Mouse (Mus musculus): ENCODE results near the gene Tff1. TPM values are rescaled to one million over a fixed set of nuclear protein-coding genes. Genes with fewer than 3 reads are reported as not detected.

The Tff1 gene
- polyA plus RNA-seq, 1 experiment: not detected

- H3K27me3 ChIP-seq (ENCODE audit: control insufficient read depth, insufficient read depth, low read length): no peaks in the 10 kb centered on the region
- no peak for DNase-seq
- TF ChIP-seq CTCF (IDR thresholded peaks at IDR 0.05; ENCODE audit: borderline replicate concordance, insufficient read depth, low read depth, low read length): no peak
- no peak overlapping the region for H3K4me3 ChIP-seq (replicated peaks; ENCODE audit: insufficient read depth, low read depth, low read length)
- peaks cover 6% of the 10 kb centered on the region for H3K4me1 ChIP-seq (ENCODE audit: control insufficient read depth, insufficient read depth, low read length)
- no peak overlapping the region for H3K27ac ChIP-seq (ENCODE audit: insufficient read depth, low read length)
- WGBS: 33% methylated on average over 5 of the region's 5 CpGs
Measured at GRCm38 (mm10) chr17:31152512-31152911, 12.6 kb downstream of the Tff1 start.

- DNase-seq: no peak
- Histone ChIP-seq H3K4me1 (ENCODE audit: control insufficient read depth, insufficient read depth, low read length) (no peaks in the 10 kb centered on the region), H3K27ac (ENCODE audit: insufficient read depth, low read length) (no peak overlapping the region), H3K27me3 (ENCODE audit: control insufficient read depth, insufficient read depth, low read length) (no peaks in the 10 kb centered on the region), H3K4me3 (replicated peaks; ENCODE audit: insufficient read depth, low read depth, low read length) (no peak overlapping the region)
- 81% methylated on average over 9 of the region's 9 CpGs for WGBS
- TF ChIP-seq CTCF (IDR thresholded peaks at IDR 0.05; ENCODE audit: borderline replicate concordance, insufficient read depth, low read depth, low read length): no peak
- no peak for TF ChIP-seq POLR2A (IDR thresholded peaks at IDR 0.05; ENCODE audit: borderline replicate concordance, insufficient read depth, low read length)
Measured at GRCm38 (mm10) chr17:31145998-31146397, 19.1 kb downstream of the Tff1 start.

GRCm38 (mm10) chr17:31144040-31145037 is 20.7 kb downstream of the Tff1 start, which contains the start of gene Tff2:
Gene Tff2 (minus strand): TSS chr17:31144282.
- no peak within 1 kb of the TSS for H3K27ac ChIP-seq (ENCODE audit: insufficient read depth, low read length)
- H3K27me3 ChIP-seq (ENCODE audit: control insufficient read depth, insufficient read depth, low read length): no peaks in the 10 kb centered on the region
- no peak for DNase-seq
- no peak within 1 kb of the TSS for H3K4me3 ChIP-seq (replicated peaks; ENCODE audit: insufficient read depth, low read depth, low read length)
- WGBS: 61% methylated on average over 15 of the region's 15 CpGs
- TF ChIP-seq POLR2A (IDR thresholded peaks at IDR 0.05; ENCODE audit: borderline replicate concordance, insufficient read depth, low read length) (no peak), CTCF (IDR thresholded peaks at IDR 0.05; ENCODE audit: borderline replicate concordance, insufficient read depth, low read depth, low read length) (no peak)
- no peaks in the 10 kb centered on the region for H3K4me1 ChIP-seq (ENCODE audit: control insufficient read depth, insufficient read depth, low read length)

- no peak overlapping the region for H3K4me3 ChIP-seq (replicated peaks; ENCODE audit: insufficient read depth, low read depth, low read length)
- no peaks in the 10 kb centered on the region for H3K27me3 ChIP-seq (ENCODE audit: control insufficient read depth, insufficient read depth, low read length)
- H3K27ac ChIP-seq (ENCODE audit: insufficient read depth, low read length): no peak overlapping the region
- DNase-seq: no peak
- peaks cover 3% of the 10 kb centered on the region; the same call in 1 of the 2 replicates for H3K4me1 ChIP-seq (ENCODE audit: control insufficient read depth, insufficient read depth, low read length)
- 88% methylated on average over 7 of the region's 7 CpGs for WGBS
- TF ChIP-seq CTCF (IDR thresholded peaks at IDR 0.05; ENCODE audit: borderline replicate concordance, insufficient read depth, low read depth, low read length): no peak
- TF ChIP-seq POLR2A (IDR thresholded peaks at IDR 0.05; ENCODE audit: borderline replicate concordance, insufficient read depth, low read length): no peak
Measured at GRCm38 (mm10) chr17:31142116-31142515, 23.0 kb downstream of the Tff1 start.

GRCm38 (mm10) chr17:31138398-31138797 is 26.7 kb downstream of the Tff1 start:
- peak; percentile 79 to 83 for DNase-seq
- WGBS: 29% methylated on average over 5 of the region's 5 CpGs

GRCm38 (mm10) chr17:31136821-31137220 is 28.3 kb downstream of the Tff1 start:
- DNase-seq: no peak
- Histone ChIP-seq H3K27me3 (ENCODE audit: control insufficient read depth, insufficient read depth, low read length) (no peaks in the 10 kb centered on the region), H3K4me3 (replicated peaks; ENCODE audit: insufficient read depth, low read depth, low read length) (no peak overlapping the region), H3K27ac (ENCODE audit: insufficient read depth, low read length) (no peak overlapping the region), H3K4me1 (ENCODE audit: control insufficient read depth, insufficient read depth, low read length) (peaks cover 13% of the 10 kb centered on the region; the same call in 1 of the 2 replicates)
- TF ChIP-seq POLR2A (IDR thresholded peaks at IDR 0.05; ENCODE audit: borderline replicate concordance, insufficient read depth, low read length) (no peak), CTCF (IDR thresholded peaks at IDR 0.05; ENCODE audit: borderline replicate concordance, insufficient read depth, low read depth, low read length) (no peak)
- 95% methylated on average over 1 of the region's 1 CpGs for WGBS

More at GRCm38 (mm10) chr17:31138398-31138797, 26.7 kb downstream of the Tff1 start:
- H3K27ac ChIP-seq (ENCODE audit: insufficient read depth, low read length): no peak overlapping the region
- no peak for TF ChIP-seq POLR2A (IDR thresholded peaks at IDR 0.05; ENCODE audit: borderline replicate concordance, insufficient read depth, low read length)
- TF ChIP-seq CTCF (IDR thresholded peaks at IDR 0.05; ENCODE audit: borderline replicate concordance, insufficient read depth, low read depth, low read length): peak; percentile 87
- no peak overlapping the region for H3K4me3 ChIP-seq (replicated peaks; ENCODE audit: insufficient read depth, low read depth, low read length)
- no peaks in the 10 kb centered on the region for H3K27me3 ChIP-seq (ENCODE audit: control insufficient read depth, insufficient read depth, low read length)
- peaks cover 8% of the 10 kb centered on the region; the same call in 1 of the 2 replicates for H3K4me1 ChIP-seq (ENCODE audit: control insufficient read depth, insufficient read depth, low read length)

- Histone ChIP-seq H3K27me3 (ENCODE audit: control insufficient read depth, insufficient read depth, low read length) (no peaks in the 10 kb centered on the region), H3K4me3 (replicated peaks; ENCODE audit: insufficient read depth, low read depth, low read length) (no peak overlapping the region), H3K4me1 (ENCODE audit: control insufficient read depth, insufficient read depth, low read length) (peaks cover 17% of the 10 kb centered on the region; the same call in 1 of the 2 replicates), H3K27ac (ENCODE audit: insufficient read depth, low read length) (no peak overlapping the region)
- DNase-seq: no peak
- 65% methylated on average over 3 of the region's 3 CpGs for WGBS
- TF ChIP-seq CTCF (IDR thresholded peaks at IDR 0.05; ENCODE audit: borderline replicate concordance, insufficient read depth, low read depth, low read length) (no peak), POLR2A (IDR thresholded peaks at IDR 0.05; ENCODE audit: borderline replicate concordance, insufficient read depth, low read length) (no peak)
Measured at GRCm38 (mm10) chr17:31136291-31136690, 28.8 kb downstream of the Tff1 start.

GRCm38 (mm10) chr17:31134913-31135312 is 30.2 kb downstream of the Tff1 start:
- TF ChIP-seq CTCF (IDR thresholded peaks at IDR 0.05; ENCODE audit: borderline replicate concordance, insufficient read depth, low read depth, low read length): no peak
- TF ChIP-seq POLR2A (IDR thresholded peaks at IDR 0.05; ENCODE audit: borderline replicate concordance, insufficient read depth, low read length): no peak
- Histone ChIP-seq H3K4me1 (ENCODE audit: control insufficient read depth, insufficient read depth, low read length) (peaks cover 27% of the 10 kb centered on the region), H3K4me3 (replicated peaks; ENCODE audit: insufficient read depth, low read depth, low read length) (no peak overlapping the region), H3K27me3 (ENCODE audit: control insufficient read depth, insufficient read depth, low read length) (no peaks in the 10 kb centered on the region), H3K27ac (ENCODE audit: insufficient read depth, low read length) (no peak overlapping the region)
- WGBS: 89% methylated on average over 6 of the region's 6 CpGs
- no peak for DNase-seq
